ENCODE assay signal across 8 mouse cellular contexts in the genomic region with DNA sequence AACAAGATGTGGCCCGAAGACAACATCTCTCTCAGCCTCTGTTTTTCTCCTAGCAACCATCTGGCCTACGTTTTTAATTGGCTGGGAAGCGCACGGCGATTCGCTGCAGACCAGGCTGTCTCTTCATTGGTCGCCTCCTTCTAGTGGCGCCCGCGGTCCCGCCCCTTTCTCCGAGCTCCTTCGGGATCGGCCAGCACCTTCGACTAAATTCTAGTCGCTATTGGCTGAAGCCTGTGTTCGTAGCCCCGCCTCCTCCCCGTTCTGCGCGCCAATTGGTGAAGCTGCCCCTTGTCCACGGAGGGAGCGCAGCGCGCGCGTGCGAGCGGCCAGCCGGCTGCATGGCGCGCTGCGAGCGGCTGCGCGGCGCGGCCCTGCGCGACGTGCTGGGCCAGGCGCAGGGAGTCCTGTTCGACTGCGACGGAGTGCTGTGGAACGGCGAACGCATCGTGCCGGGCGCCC. TPM values are rescaled to one million over a fixed set of nuclear protein-coding genes. Genes with fewer than 3 reads are reported as not detected.
DNase-seq lines count a peak whose midpoint lies in the region; ATAC-seq and TF ChIP-seq lines count a peak whose summit lies in the region.

A gene (plus strand): TSS at position 288 of the 459 bp plus-strand sequence.

- TF ChIP-seq POLR2A in bone marrow, adult 2 months (IDR thresholded peaks at IDR 0.05; ENCODE audit: borderline replicate concordance, control insufficient read depth, low read depth, low read length), result peak; percentile 36; the same call in 1 of the 2 replicates
- no peak for TF ChIP-seq POLR2A in heart, adult 2 months (IDR thresholded peaks at IDR 0.05; ENCODE audit: insufficient read depth, low read depth, low read length)
- no peak for TF ChIP-seq POLR2A in kidney, adult 2 months (IDR thresholded peaks at IDR 0.05; ENCODE audit: low read depth, low read length)

- no peaks in the 10 kb centered on the region for H3K9me3 ChIP-seq in embryonic facial prominence, embryonic 14.5 days (ENCODE audit: control insufficient read depth, low read length)
- no peaks in the 10 kb centered on the region for H3K9me3 ChIP-seq in limb, embryonic 11.5 days (ENCODE audit: control insufficient read depth, low read length)
- H3K9me3 ChIP-seq in midbrain, embryonic 14.5 days (ENCODE audit: control insufficient read depth, low read length), result no peaks in the 10 kb centered on the region

- peaks cover 43% of the 10 kb centered on the region for H3K36me3 ChIP-seq in embryonic facial prominence, embryonic 14.5 days (ENCODE audit: control insufficient read depth, insufficient read depth, low read length)
- H3K36me3 ChIP-seq in heart, adult 2 months (ENCODE audit: control insufficient read depth, insufficient read depth, low read length), result no peaks in the 10 kb centered on the region
- H3K36me3 ChIP-seq in kidney, adult 2 months (ENCODE audit: control insufficient read depth, insufficient read depth, low read length), result no peaks in the 10 kb centered on the region
- H3K36me3 ChIP-seq in limb, embryonic 11.5 days (ENCODE audit: control insufficient read depth, insufficient read depth, low read length), result peaks cover 7% of the 10 kb centered on the region; the same call in 1 of the 2 replicates
- H3K36me3 ChIP-seq in midbrain, embryonic 14.5 days (ENCODE audit: control insufficient read depth, insufficient read depth, low read length), result peaks cover 8% of the 10 kb centered on the region; the same call in 1 of the 2 replicates

- no peak within 1 kb of the TSS; the same call in 1 of the 2 replicates for H3K27ac ChIP-seq in bone marrow, adult 2 months (ENCODE audit: control insufficient read depth, insufficient read depth, low read depth, low read length, poor library complexity)
- peak within 1 kb of the TSS; percentile 90 for H3K27ac ChIP-seq in embryonic facial prominence, embryonic 14.5 days (replicated peaks; ENCODE audit: low read depth, low read length)
- no peak within 1 kb of the TSS for H3K27ac ChIP-seq in heart, adult 2 months
- no peak within 1 kb of the TSS for H3K27ac ChIP-seq in kidney, adult 2 months (ENCODE audit: insufficient read depth, low read depth, low read length)
- H3K27ac ChIP-seq in limb, embryonic 11.5 days (replicated peaks; ENCODE audit: low read depth, low read length), result peak within 1 kb of the TSS; percentile 85
- peak within 1 kb of the TSS; percentile 96 for H3K27ac ChIP-seq in midbrain, embryonic 14.5 days (replicated peaks; ENCODE audit: low read depth, low read length)

- H3K27me3 ChIP-seq in embryonic facial prominence, embryonic 14.5 days (replicated peaks; ENCODE audit: control insufficient read depth, insufficient read depth, low read length), result no peaks in the 10 kb centered on the region
- peaks cover 2% of the 10 kb centered on the region; the same call in 1 of the 2 replicates for H3K27me3 ChIP-seq in heart, adult 2 months (ENCODE audit: control insufficient read depth, insufficient read depth, low read length)
- H3K27me3 ChIP-seq in kidney, adult 2 months (replicated peaks; ENCODE audit: control insufficient read depth, insufficient read depth, low read length), result no peaks in the 10 kb centered on the region
- no peaks in the 10 kb centered on the region for H3K27me3 ChIP-seq in limb, embryonic 11.5 days (ENCODE audit: control insufficient read depth, insufficient read depth, low read length)
- no peaks in the 10 kb centered on the region for H3K27me3 ChIP-seq in midbrain, embryonic 14.5 days (ENCODE audit: control insufficient read depth, insufficient read depth, low read length)

- H3K9ac ChIP-seq in embryonic facial prominence, embryonic 14.5 days (ENCODE audit: low read depth, low read length), result peak within 1 kb of the TSS; percentile 83
- peak within 1 kb of the TSS; percentile 65 for H3K9ac ChIP-seq in heart, adult 2 months (ENCODE audit: low read depth, low read length)
- H3K9ac ChIP-seq in limb, embryonic 11.5 days (ENCODE audit: low read length), result peak within 1 kb of the TSS; percentile 86
- H3K9ac ChIP-seq in midbrain, embryonic 14.5 days (replicated peaks; ENCODE audit: low read length), result peak within 1 kb of the TSS; percentile 84

- ATAC-seq in embryonic facial prominence, embryonic 14.5 days (ENCODE audit: low read depth), result peak; percentile 94
- ATAC-seq in limb, embryonic 11.5 days (ENCODE audit: insufficient number of reproducible peaks, low FRiP score, low TSS enrichment, low read depth), result peak; percentile 91
- ATAC-seq in midbrain, embryonic 14.5 days (ENCODE audit: low FRiP score, low TSS enrichment), result peak; percentile 92

- H3K79me2 ChIP-seq in heart, adult 2 months (replicated peaks; ENCODE audit: control insufficient read depth, insufficient read depth, low read length), result no peaks in the 10 kb centered on the region

- no peak for TF ChIP-seq CTCF in bone marrow, adult 2 months (IDR thresholded peaks at IDR 0.05; ENCODE audit: control insufficient read depth, insufficient read depth, low read length)
- TF ChIP-seq CTCF in heart, adult 2 months (IDR thresholded peaks at IDR 0.05), result no peak
- TF ChIP-seq CTCF in kidney, adult 2 months (conservative IDR thresholded peaks at IDR 0.05; ENCODE audit: insufficient read depth, insufficient read length, low read depth, low read length), result no peak

- under 1% methylated on average over 51 of the region's 51 CpGs for WGBS in bone marrow, adult 2 months
- under 1% methylated on average over 25 of the region's 51 CpGs for WGBS in embryonic facial prominence, embryonic 14.5 days
- WGBS in heart, adult 2 months, result under 1% methylated on average over 50 of the region's 51 CpGs
- under 1% methylated on average over 51 of the region's 51 CpGs for WGBS in kidney, adult 2 months
- under 1% methylated on average over 50 of the region's 51 CpGs for WGBS in limb, embryonic 11.5 days
- WGBS in midbrain, embryonic 14.5 days, result under 1% methylated on average over 51 of the region's 51 CpGs

- H3K4me2 ChIP-seq in embryonic facial prominence, embryonic 14.5 days (ENCODE audit: low read depth, low read length), result peak within 1 kb of the TSS; percentile 96
- peak within 1 kb of the TSS; percentile 95 for H3K4me2 ChIP-seq in limb, embryonic 11.5 days (ENCODE audit: low read depth, severe bottlenecking)
- H3K4me2 ChIP-seq in midbrain, embryonic 14.5 days (ENCODE audit: low read length), result peak within 1 kb of the TSS; percentile 87

- no peaks in the 10 kb centered on the region; the same call in 1 of the 2 replicates for H3K4me1 ChIP-seq in bone marrow, adult 2 months (ENCODE audit: control insufficient read depth, insufficient read depth, low read length)
- peaks cover 23% of the 10 kb centered on the region for H3K4me1 ChIP-seq in embryonic facial prominence, embryonic 14.5 days (ENCODE audit: control insufficient read depth, insufficient read depth, low read length)
- peaks cover 2% of the 10 kb centered on the region for H3K4me1 ChIP-seq in heart, adult 2 months (ENCODE audit: control insufficient read depth, insufficient read depth, low read length)
- no peaks in the 10 kb centered on the region for H3K4me1 ChIP-seq in kidney, adult 2 months (ENCODE audit: control insufficient read depth, insufficient read depth, low read length)
- H3K4me1 ChIP-seq in limb, embryonic 11.5 days (ENCODE audit: control insufficient read depth, insufficient read depth, low read length), result peaks cover 20% of the 10 kb centered on the region
- H3K4me1 ChIP-seq in midbrain, embryonic 14.5 days (ENCODE audit: control insufficient read depth, insufficient read depth, low read length), result peaks cover 26% of the 10 kb centered on the region

- intact Hi-C loops in heart, adult 2 months (cut with DNase I), result loop anchor here (2.0 to 5.0 kb wide), 2 partner anchors 49 to 114 kb away; a partner anchor contains a TSS

- DNase-seq in B cell, adult 2 months, result peak; percentile 94 to 96
- DNase-seq in embryonic facial prominence, embryonic 14.5 days (ENCODE audit: low spot score), result peak; percentile 100
- peak; percentile 89 to 94 for DNase-seq in heart, adult 2 months
- DNase-seq in kidney, adult 2 months, result peak; percentile 96
- peak; percentile 98 for DNase-seq in limb, embryonic 11.5 days (ENCODE audit: low spot score)
- DNase-seq in midbrain, embryonic 14.5 days, result peak; percentile 99
- DNase-seq in spleen, adult 12 weeks (ENCODE audit: low spot score), result peak; percentile 83

- peak within 1 kb of the TSS; percentile 56 for H3K4me3 ChIP-seq in bone marrow, adult 2 months (replicated peaks; ENCODE audit: control insufficient read depth, low read depth, low read length)
- peak within 1 kb of the TSS; percentile 74 for H3K4me3 ChIP-seq in embryonic facial prominence, embryonic 14.5 days (ENCODE audit: low read depth, low read length)
- H3K4me3 ChIP-seq in heart, adult 2 months, result peak within 1 kb of the TSS; percentile 55
- peak within 1 kb of the TSS; percentile 29; the same call in 1 of the 2 replicates for H3K4me3 ChIP-seq in kidney, adult 2 months (ENCODE audit: insufficient read depth, low read depth, low read length)
- H3K4me3 ChIP-seq in limb, embryonic 11.5 days (ENCODE audit: low read depth, low read length), result peak within 1 kb of the TSS; percentile 85
- H3K4me3 ChIP-seq in midbrain, embryonic 14.5 days (replicated peaks; ENCODE audit: low read depth, low read length), result peak within 1 kb of the TSS; percentile 77

- no peak for TF ChIP-seq EP300 in heart, adult 2 months (IDR thresholded peaks at IDR 0.05; ENCODE audit: insufficient read depth, low read depth, low read length)

RNA-seq across cellular contexts. Expression of the gene that starts here (rescaled TPM):
- 5.7 and 8.0 TPM in 2 replicates for polyA plus RNA-seq in bone marrow, adult 2 months (2011; ENCODE audit: insufficient read depth, insufficient read length, low replicate concordance, missing spikeins)
- polyA plus RNA-seq in embryonic facial prominence, embryonic 14.5 days (2014; fragmentation: Nextera tagmentation; extraction: Ambion mirVana), result 19.6 and 21.0 TPM in 2 replicates
- under 1 TPM; 0.81 to 0.86 TPM for total RNA-seq in heart, adult 2 months (2021)
- polyA plus RNA-seq in heart, adult 2 months (2012; rRNA removed), result 2.0 and 2.9 TPM in 2 replicates
- polyA plus RNA-seq in kidney, adult 2 months (2012; rRNA removed), result 1.7 and 1.9 TPM in 2 replicates
- polyA plus RNA-seq in limb, embryonic 11.5 days (2014; fragmentation: Nextera tagmentation; extraction: Ambion mirVana), result 38.2 and 39.6 TPM in 2 replicates
- polyA plus RNA-seq in midbrain, embryonic 14.5 days (2014; fragmentation: Nextera tagmentation; extraction: Ambion mirVana), result 111 and 147 TPM in 2 replicates

Comparison
In these comparisons a context has a peak if more than half of its experiments do, and no peak if none do; other contexts are left out.
1. H3K27ac ChIP-seq: peak in embryonic facial prominence, embryonic 14.5 days (single experiment), limb, embryonic 11.5 days (single experiment) and midbrain, embryonic 14.5 days (single experiment); none in bone marrow, adult 2 months (single experiment), heart, adult 2 months (single experiment) and kidney, adult 2 months (single experiment).
2. H3K4me3 ChIP-seq: peak in every context shown above with its lines; median percentile 85 in limb, embryonic 11.5 days; 77 in midbrain, embryonic 14.5 days; 74 in embryonic facial prominence, embryonic 14.5 days; 56 in bone marrow, adult 2 months; 55 in heart, adult 2 months; 29 in kidney, adult 2 months.
3. Peak in every context shown above with its lines, with median percentiles within 50 percentile points of each other: DNase-seq, ATAC-seq, H3K4me2 ChIP-seq and H3K9ac ChIP-seq.